Comparison of ENCODE assay signal across 8 mouse cellular contexts in the genomic region with DNA sequence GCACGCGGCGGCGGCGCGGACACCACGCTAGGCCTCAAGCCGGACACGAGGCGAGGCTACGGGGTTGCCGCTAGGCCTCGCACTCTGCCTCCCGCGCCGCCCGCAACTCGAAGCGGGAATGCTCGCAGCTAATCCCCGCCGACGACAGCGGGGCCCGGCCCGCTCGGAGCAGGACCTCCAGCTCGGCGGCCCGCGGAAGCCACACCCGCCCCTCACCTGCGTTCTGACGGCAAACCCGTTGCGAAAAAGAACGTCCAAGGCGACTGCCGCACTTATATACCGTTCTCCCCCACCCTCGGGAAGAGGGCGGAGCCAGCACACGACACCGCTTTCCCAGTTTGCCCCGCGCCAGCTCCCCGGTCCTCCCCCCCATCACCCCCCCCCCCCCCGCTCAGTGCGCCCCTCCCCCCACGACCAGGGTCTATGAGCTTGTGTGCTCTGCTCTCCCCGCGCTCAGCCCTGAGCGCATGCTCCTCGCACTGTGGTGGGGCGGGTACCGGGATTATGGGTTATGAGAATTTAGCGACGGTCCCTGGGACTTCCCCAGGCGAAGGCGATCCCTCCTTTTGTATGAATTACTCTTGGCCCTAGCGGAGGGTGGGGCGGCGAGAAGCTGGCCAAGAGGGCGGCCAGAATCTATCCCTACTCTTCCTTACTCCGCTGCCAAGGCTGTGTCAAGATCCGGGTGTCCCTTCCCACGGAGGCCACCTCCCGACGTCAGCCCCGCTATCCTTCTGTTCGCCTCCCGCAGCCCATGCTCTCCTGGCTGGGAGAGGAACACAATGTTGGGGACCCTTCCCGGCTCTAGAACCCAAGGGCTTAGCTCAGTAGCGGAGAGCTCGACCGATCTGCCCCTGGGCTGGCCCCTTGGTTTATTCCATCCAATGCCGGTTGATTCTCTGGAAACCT. TPM values are rescaled to one million over a fixed set of nuclear protein-coding genes. Genes with fewer than 3 reads are reported as not detected.
DNase-seq lines count a peak whose midpoint lies in the region; ATAC-seq and TF ChIP-seq lines count a peak whose summit lies in the region.

No protein-coding gene starts in this region.

- peak overlapping the region; percentile 86 to 88 for H3K4me3 ChIP-seq in MEL (ENCODE audit: control insufficient read depth in 1 of 2, insufficient read depth in 1 of 2, low read depth in 2 of 2, low read length in 2 of 2)
- H3K4me3 ChIP-seq in cerebellum, adult 2 months (replicated peaks; ENCODE audit: insufficient read depth, low read depth, low read length): peak overlapping the region; percentile 65
- H3K4me3 ChIP-seq in forebrain, postnatal 0 days (ENCODE audit: low read depth, low read length): peak overlapping the region; percentile 98
- H3K4me3 ChIP-seq in lung, embryonic 15.5 days: peak overlapping the region; percentile 99

- H3K27ac ChIP-seq in MEL (ENCODE audit: control insufficient read depth, low read depth, low read length): peak overlapping the region; percentile 86
- H3K27ac ChIP-seq in cerebellum, adult 2 months (ENCODE audit: insufficient read depth, low read length): peak overlapping the region; percentile 88
- peak overlapping the region; percentile 99 for H3K27ac ChIP-seq in forebrain, postnatal 0 days (ENCODE audit: low read depth, low read length)
- peak overlapping the region; percentile 98 for H3K27ac ChIP-seq in lung, embryonic 15.5 days

- H3K4me2 ChIP-seq in forebrain, postnatal 0 days (ENCODE audit: low read depth): peak overlapping the region; percentile 66
- H3K4me2 ChIP-seq in lung, embryonic 15.5 days: peak overlapping the region; percentile 72

- WGBS in cerebellum, adult 2 months: under 1% methylated on average over 72 of the region's 77 CpGs
- WGBS in forebrain, postnatal 0 days: 2% methylated on average over 68 of the region's 77 CpGs
- under 1% methylated on average over 71 of the region's 77 CpGs for WGBS in lung, embryonic 15.5 days

- H3K4me1 ChIP-seq in MEL (ENCODE audit: control insufficient read depth in 1 of 2, insufficient read depth in 2 of 2, low read length in 2 of 2): peaks cover 0 to 3% of the 10 kb centered on the region in 2 experiments; a peak in 2 of 4 replicates
- peaks cover 3% of the 10 kb centered on the region; the same call in 1 of the 2 replicates for H3K4me1 ChIP-seq in cerebellum, adult 2 months (ENCODE audit: control insufficient read depth, insufficient read depth, low read length)
- H3K4me1 ChIP-seq in forebrain, postnatal 0 days (ENCODE audit: insufficient read depth): peaks cover 5% of the 10 kb centered on the region; the same call in 1 of the 2 replicates
- H3K4me1 ChIP-seq in lung, embryonic 15.5 days: peaks cover 16% of the 10 kb centered on the region

- peak; percentile 96 to 98 for TF ChIP-seq POLR2A in MEL (IDR thresholded peaks at IDR 0.05; ENCODE audit: control insufficient read depth in 1 of 2, insufficient read depth in 1 of 2, low read depth in 1 of 2, low read length in 2 of 2, poor library complexity in 1 of 2)
- peak; percentile 98 for TF ChIP-seq POLR2A in cerebellum, adult 2 months (IDR thresholded peaks at IDR 0.05; ENCODE audit: borderline replicate concordance, insufficient read depth, low read length)

- peak; percentile 98 for DNase-seq in MEL (ENCODE audit: low read depth, low spot score)
- DNase-seq in cerebellum, adult 2 months: peak; percentile 96 to 98
- DNase-seq in forebrain, postnatal 0 days: peak; percentile 98
- peak; percentile 97 for DNase-seq in heart, postnatal 4 days
- peak; percentile 93 to 96 for DNase-seq in layer of hippocampus, adult 8-10 months (ENCODE audit: low spot score in 2 of 2)
- peak; percentile 98 for DNase-seq in ovary, adult 18-20 months (ENCODE audit: low spot score)
- peak; percentile 96 for DNase-seq in thymus, postnatal 0 days (ENCODE audit: low spot score)

- H3K27me3 ChIP-seq in MEL (ENCODE audit: control insufficient read depth in 1 of 2, insufficient read depth in 2 of 2, low read length in 2 of 2): 0 out of 4 replicates have a peak, but pooled peaks cover 0 to 4% of the 10 kb centered on the region in 2 experiments
- H3K27me3 ChIP-seq in cerebellum, adult 2 months (ENCODE audit: control insufficient read depth, insufficient read depth, low read length): no peaks in the 10 kb centered on the region
- no peaks in the 10 kb centered on the region for H3K27me3 ChIP-seq in forebrain, postnatal 0 days (ENCODE audit: insufficient read depth, low read length)
- no peaks in the 10 kb centered on the region for H3K27me3 ChIP-seq in lung, embryonic 15.5 days

- H3K36me3 ChIP-seq in MEL (ENCODE audit: control insufficient read depth in 1 of 2, insufficient read depth in 2 of 2, low read length in 2 of 2): peaks cover 10 to 16% of the 10 kb centered on the region in 2 experiments
- peaks cover 28% of the 10 kb centered on the region for H3K36me3 ChIP-seq in forebrain, postnatal 0 days (ENCODE audit: insufficient read depth)
- peaks cover 25% of the 10 kb centered on the region for H3K36me3 ChIP-seq in lung, embryonic 15.5 days

- no peaks in the 10 kb centered on the region for H3K9me3 ChIP-seq in MEL (replicated peaks; ENCODE audit: insufficient read depth, low read length)
- H3K9me3 ChIP-seq in forebrain, postnatal 0 days (ENCODE audit: low read length): no peaks in the 10 kb centered on the region
- H3K9me3 ChIP-seq in lung, embryonic 15.5 days: no peaks in the 10 kb centered on the region

- no peak for TF ChIP-seq CTCF in MEL (IDR thresholded peaks at IDR 0.05 in 2 of 3, conservative IDR thresholded peaks at IDR 0.05 in 1 of 3; ENCODE audit: control insufficient read depth in 1 of 3, insufficient read depth in 1 of 3, low read depth in 2 of 3, low read length in 3 of 3, poor library complexity in 1 of 3, severe bottlenecking in 1 of 3)
- no peak for TF ChIP-seq CTCF in cerebellum, adult 2 months (IDR thresholded peaks at IDR 0.05; ENCODE audit: borderline replicate concordance, insufficient read depth, low read depth, low read length)
- TF ChIP-seq CTCF in forebrain, postnatal 0 days (IDR thresholded peaks at IDR 0.05; ENCODE audit: low read depth): peak; percentile 18; the same call in 1 of the 2 replicates

- peak; percentile 98 for ATAC-seq in forebrain, postnatal 0 days
- ATAC-seq in lung, embryonic 15.5 days (ENCODE audit: borderline replicate concordance, extremely low read depth, low FRiP score, low TSS enrichment): peak; percentile 99

- peak overlapping the region; percentile 95 for H3K9ac ChIP-seq in MEL (ENCODE audit: control insufficient read depth, low read depth, low read length, poor library complexity, severe bottlenecking)
- H3K9ac ChIP-seq in forebrain, postnatal 0 days: peak overlapping the region; percentile 100
- H3K9ac ChIP-seq in lung, embryonic 15.5 days: peak overlapping the region; percentile 100

- no peak for TF ChIP-seq RAD21 in MEL (IDR thresholded peaks at IDR 0.05; ENCODE audit: low read depth, low read length)

- TF ChIP-seq EP300 in MEL (IDR thresholded peaks at IDR 0.05; ENCODE audit: low read depth in 1 of 2, low read length in 2 of 2): peak in 1 of 2 experiments; percentile 4; a peak in 1 of 4 replicates

- peaks cover 30% of the 10 kb centered on the region for H3K79me2 ChIP-seq in MEL (ENCODE audit: control insufficient read depth, insufficient read depth, low read length, poor library complexity)

RNA-seq across cellular contexts. Expression of a gene that starts 7.3 kb away (rescaled TPM):
- total RNA-seq in MEL (2012; rRNA removed): 11,891 and 13,182 TPM in 2 replicates
- over 10,000 TPM; 11,701 to 60,504 TPM for polyA plus RNA-seq in MEL (2012; ENCODE audit: insufficient read depth in 1 of 2, insufficient read length in 2 of 2, low read depth in 1 of 2, low replicate concordance in 2 of 2, missing spikeins in 1 of 2)
- 2,299 and 2,427 TPM in 2 replicates for polyA plus RNA-seq in cerebellum, adult 2 months (2012; rRNA removed)
- 9,311 and 11,752 TPM in 2 replicates for total RNA-seq in forebrain, postnatal 0 days (2014; rRNA removed)
- 2,982 and 3,284 TPM in 2 replicates for polyA plus RNA-seq in forebrain, postnatal 0 days (2015; fragmentation: Nextera tagmentation; extraction: Ambion mirVana)
- total RNA-seq in heart, postnatal 4 days (2021): 1,000 to 10,000 TPM; 4,503 to 4,597 TPM
- 1,000 to 10,000 TPM; 2,504 to 3,682 (median 3,062) TPM for total RNA-seq in layer of hippocampus, adult 8-10 months (2022)
- 4,575 and 4,632 TPM in 2 replicates for polyA plus RNA-seq in lung, embryonic 15.5 days (2015; fragmentation: Nextera tagmentation; extraction: Ambion mirVana)
- 3,927 and 4,011 TPM in 2 replicates for polyA plus RNA-seq in thymus, postnatal 0 days (2015; fragmentation: Nextera tagmentation; extraction: Ambion mirVana)

RNA-seq across cellular contexts. Expression of a gene that starts 33.1 kb away (rescaled TPM):
- 1.0 and 1.8 TPM in 2 replicates for total RNA-seq in MEL (2012; rRNA removed)
- polyA plus RNA-seq in MEL (2012; ENCODE audit: insufficient read depth in 1 of 2, insufficient read length in 2 of 2, low read depth in 1 of 2, low replicate concordance in 2 of 2, missing spikeins in 1 of 2): under 1 TPM in 1 of 2 experiments, not detected in 1; 0.36 TPM
- 0.34 and 0.40 TPM in 2 replicates for polyA plus RNA-seq in cerebellum, adult 2 months (2012; rRNA removed)
- total RNA-seq in forebrain, postnatal 0 days (2014; rRNA removed): 1.2 and 1.7 TPM in 2 replicates
- polyA plus RNA-seq in forebrain, postnatal 0 days (2015; fragmentation: Nextera tagmentation; extraction: Ambion mirVana): 2.8 and 3.3 TPM in 2 replicates
- not detected for total RNA-seq in heart, postnatal 4 days (2021)
- 1 to 10 TPM in 1 of 4 experiments, under 1 TPM in 3; 0.60 to 1.3 (median 0.79) TPM for total RNA-seq in layer of hippocampus, adult 8-10 months (2022)
- 0.56 and 0.94 TPM in 2 replicates for polyA plus RNA-seq in lung, embryonic 15.5 days (2015; fragmentation: Nextera tagmentation; extraction: Ambion mirVana)
- 0.58 and 1.1 TPM in 2 replicates for polyA plus RNA-seq in thymus, postnatal 0 days (2015; fragmentation: Nextera tagmentation; extraction: Ambion mirVana)

RNA-seq across cellular contexts. Expression of a gene that starts 33.7 kb away (rescaled TPM):
- 28.7 and 32.3 TPM in 2 replicates for total RNA-seq in MEL (2012; rRNA removed)
- 10 to 100 TPM in 1 of 2 experiments, not detected in 1; 27.7 TPM for polyA plus RNA-seq in MEL (2012; ENCODE audit: insufficient read depth in 1 of 2, insufficient read length in 2 of 2, low read depth in 1 of 2, low replicate concordance in 2 of 2, missing spikeins in 1 of 2)
- polyA plus RNA-seq in cerebellum, adult 2 months (2012; rRNA removed): 31.6 TPM in 2 replicates
- 27.5 and 27.8 TPM in 2 replicates for total RNA-seq in forebrain, postnatal 0 days (2014; rRNA removed)
- polyA plus RNA-seq in forebrain, postnatal 0 days (2015; fragmentation: Nextera tagmentation; extraction: Ambion mirVana): 15.9 and 19.6 TPM in 2 replicates
- total RNA-seq in heart, postnatal 4 days (2021): 10 to 100 TPM; 20.3 to 20.4 TPM
- 10 to 100 TPM; 20.4 to 27.7 (median 26.1) TPM for total RNA-seq in layer of hippocampus, adult 8-10 months (2022)
- 21.0 and 24.3 TPM in 2 replicates for polyA plus RNA-seq in lung, embryonic 15.5 days (2015; fragmentation: Nextera tagmentation; extraction: Ambion mirVana)
- polyA plus RNA-seq in thymus, postnatal 0 days (2015; fragmentation: Nextera tagmentation; extraction: Ambion mirVana): 22.8 and 23.4 TPM in 2 replicates

RNA-seq across cellular contexts. Expression of a gene that starts 38.6 kb away (rescaled TPM):
- 12.9 and 19.0 TPM in 2 replicates for total RNA-seq in MEL (2012; rRNA removed)
- polyA plus RNA-seq in MEL (2012; ENCODE audit: insufficient read depth in 1 of 2, insufficient read length in 2 of 2, low read depth in 1 of 2, low replicate concordance in 2 of 2, missing spikeins in 1 of 2): 10 to 100 TPM in 1 of 2 experiments, not detected in 1; 20.9 TPM
- 0.33 and 0.40 TPM in 2 replicates for polyA plus RNA-seq in cerebellum, adult 2 months (2012; rRNA removed)
- total RNA-seq in forebrain, postnatal 0 days (2014; rRNA removed): 0.85 and 0.90 TPM in 2 replicates
- polyA plus RNA-seq in forebrain, postnatal 0 days (2015; fragmentation: Nextera tagmentation; extraction: Ambion mirVana): 0.33 and 0.47 TPM in 2 replicates
- total RNA-seq in heart, postnatal 4 days (2021): 1 to 10 TPM; 1.7 to 2.0 TPM
- 1 to 10 TPM in 2 of 4 experiments, under 1 TPM in 2; 0.68 to 1.5 (median 0.91) TPM for total RNA-seq in layer of hippocampus, adult 8-10 months (2022)
- 2.6 and 3.0 TPM in 2 replicates for polyA plus RNA-seq in lung, embryonic 15.5 days (2015; fragmentation: Nextera tagmentation; extraction: Ambion mirVana)
- polyA plus RNA-seq in thymus, postnatal 0 days (2015; fragmentation: Nextera tagmentation; extraction: Ambion mirVana): 2.6 and 3.0 TPM in 2 replicates

Comparison
In these comparisons a context has a peak if more than half of its experiments do, and no peak if none do; other contexts are left out.
1. Peak in every context shown above with its lines: DNase-seq, ATAC-seq, H3K4me3 ChIP-seq and H3K27ac ChIP-seq.